Mouse (Mus musculus) sigmoid colon, adult 10 weeks (tissue): ENCODE data around the gene Gatc. TPM values are rescaled to one million over a fixed set of nuclear protein-coding genes. Genes with fewer than 3 reads are reported as not detected.

Experiments
- polyA plus RNA-seq: library from polyadenylated mRNA; stranded (reverse); fragments of 350-450 nt; fragmentation: Illumina TruSeq; extraction: RNeasy Lipid Tissue Mini Kit (QIAGEN cat#74804); gene quantifications from one replicate; pipeline ENCODE4 v1.2.3, GENCODE M21; 2014; ENCODE audit warnings: low read depth, low replicate concordance

Gatc gene
- polyA plus RNA-seq: 29.1 TPM

GRCm38 (mm10) chr5:115340577-115341313 lies at the start of gene Gatc, which contains the start of gene Triap1:
Gene Gatc, minus strand, starts transcription at chr5:115341178.
Gene Triap1, plus strand, starts transcription at chr5:115341225.

DNA sequence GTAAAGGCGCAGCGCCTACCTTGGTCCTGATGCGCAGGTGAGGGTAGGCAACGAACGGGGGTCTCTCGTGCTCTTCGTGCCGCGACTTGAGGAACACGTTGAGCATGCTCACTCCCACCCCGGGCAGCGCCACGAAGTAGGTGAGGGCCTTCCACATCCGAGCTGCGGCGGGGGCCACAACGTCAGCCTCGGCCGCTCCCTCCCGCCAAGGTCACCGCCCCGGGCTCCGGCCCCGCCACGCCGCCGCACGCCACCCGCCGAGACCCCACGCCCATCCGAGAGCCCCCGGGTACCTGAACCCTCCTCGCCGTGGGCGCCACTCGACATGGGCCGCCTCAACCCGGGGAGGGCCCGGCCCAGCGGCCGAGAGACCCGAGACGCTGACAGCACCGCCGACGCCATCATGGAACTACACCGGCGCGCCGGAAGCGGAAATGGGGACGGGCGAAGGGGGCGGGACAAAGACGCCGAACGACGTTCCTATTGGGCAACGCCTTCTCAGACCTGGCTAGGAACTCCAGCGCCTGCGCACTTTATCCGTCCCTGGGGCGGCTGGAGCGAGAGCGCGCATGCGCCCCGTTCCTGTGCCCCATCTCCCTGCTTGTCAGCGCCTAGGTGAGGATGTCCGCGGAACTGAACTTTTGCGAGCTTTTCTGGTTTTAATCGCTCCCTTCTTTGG lies 7.7 kb upstream of the Gatc start, which contains the start of gene Cox6a1:
Gene Cox6a1 (minus strand): TSS at position 436 of the 679 bp plus-strand sequence.

DNA sequence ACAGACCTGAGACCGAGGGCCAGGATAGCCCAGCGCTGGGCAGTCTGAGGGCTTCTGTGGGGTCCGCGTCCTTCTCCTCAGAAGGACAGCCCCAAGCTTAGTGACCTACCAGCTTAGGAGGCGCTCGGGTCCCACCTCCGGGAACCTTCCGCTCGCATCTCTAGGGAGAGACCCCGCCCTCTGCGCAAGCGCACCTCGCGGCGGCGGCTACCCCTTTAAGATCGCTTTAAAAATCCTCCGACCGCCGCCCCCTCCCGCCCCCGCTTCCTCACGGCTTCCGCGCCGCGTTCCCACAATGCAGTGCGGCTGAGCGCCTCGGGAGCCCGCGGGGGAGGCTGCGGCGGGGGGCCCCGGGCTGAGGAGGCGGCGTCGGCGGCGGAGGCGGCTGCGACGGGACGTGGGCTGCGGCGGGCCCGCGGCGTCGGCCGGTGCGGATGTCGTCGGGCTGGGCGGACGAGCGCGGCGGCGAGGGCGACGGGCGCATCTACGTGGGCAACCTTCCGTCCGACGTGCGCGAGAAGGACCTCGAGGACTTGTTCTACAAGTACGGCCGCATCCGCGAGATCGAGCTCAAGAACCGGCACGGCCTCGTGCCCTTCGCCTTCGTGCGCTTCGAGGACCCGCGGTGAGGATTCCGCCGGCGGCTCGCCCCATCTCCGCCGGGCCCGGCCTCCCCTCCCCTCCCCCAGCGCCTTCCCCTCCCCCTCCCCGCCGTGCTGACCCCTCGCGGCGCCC lies 13.9 kb downstream of the Gatc start, which contains the start of gene Srsf9:
Gene Srsf9 (plus strand): TSS at position 303 of the 735 bp plus-strand sequence.

GRCm38 (mm10) chr5:115300792-115301614 lies 40.0 kb downstream of the Gatc start, which contains the start of gene Dynll1:
Gene Dynll1, minus strand, starts transcription at chr5:115300999.

Other genes with a start within 250 kb of the Gatc start
- gene Gm10401, start 242.9 kb downstream of the Gatc start, polyA plus RNA-seq: not detected
- 5.6 TPM for gene Acads, start 221.8 kb downstream of the Gatc start, polyA plus RNA-seq
- gene Unc119b, start 206.2 kb downstream of the Gatc start, polyA plus RNA-seq: 6.2 TPM
- gene Mlec, start 183.0 kb downstream of the Gatc start, polyA plus RNA-seq: 85.5 TPM
- 0.38 TPM for gene Cabp1, start 146.8 kb downstream of the Gatc start, polyA plus RNA-seq
- 1.7 TPM for gene Pop5, start 105.3 kb downstream of the Gatc start, polyA plus RNA-seq
- gene Rnf10, start 68.3 kb downstream of the Gatc start, polyA plus RNA-seq: 26.7 TPM
- gene Coq5, start 61.5 kb downstream of the Gatc start, polyA plus RNA-seq: 10.2 TPM
- 941 TPM for gene Dynll1, start 40.2 kb downstream of the Gatc start, polyA plus RNA-seq
- gene Srsf9, start 14.0 kb downstream of the Gatc start, polyA plus RNA-seq: 40.7 TPM
- 16.4 TPM for gene Triap1, start within 50 bp of the Gatc start, polyA plus RNA-seq
- 79.7 TPM for gene Cox6a1, start 7.8 kb upstream of the Gatc start, polyA plus RNA-seq
- gene Msi1, start 88.4 kb upstream of the Gatc start, polyA plus RNA-seq: 0.63 TPM
- gene Pla2g1b, start 125.1 kb upstream of the Gatc start, polyA plus RNA-seq: not detected
- gene Sirt4, start 143.5 kb upstream of the Gatc start, polyA plus RNA-seq: 9.2 TPM
- gene Pxn, start 165.5 kb upstream of the Gatc start, polyA plus RNA-seq: 12.3 TPM
- 53.0 TPM for gene Rplp0, start 218.3 kb upstream of the Gatc start, polyA plus RNA-seq
- 1.8 TPM for gene Gcn1l1, start 224.1 kb upstream of the Gatc start, polyA plus RNA-seq